Mouse (Mus musculus): ENCODE measurements around the gene Serp2. TPM values are rescaled to one million over a fixed set of nuclear protein-coding genes. Genes with fewer than 3 reads are reported as not detected.

Gene Serp2
- polyA plus RNA-seq, 1 experiment from 2014 or later, result 10.0 TPM

DNA sequence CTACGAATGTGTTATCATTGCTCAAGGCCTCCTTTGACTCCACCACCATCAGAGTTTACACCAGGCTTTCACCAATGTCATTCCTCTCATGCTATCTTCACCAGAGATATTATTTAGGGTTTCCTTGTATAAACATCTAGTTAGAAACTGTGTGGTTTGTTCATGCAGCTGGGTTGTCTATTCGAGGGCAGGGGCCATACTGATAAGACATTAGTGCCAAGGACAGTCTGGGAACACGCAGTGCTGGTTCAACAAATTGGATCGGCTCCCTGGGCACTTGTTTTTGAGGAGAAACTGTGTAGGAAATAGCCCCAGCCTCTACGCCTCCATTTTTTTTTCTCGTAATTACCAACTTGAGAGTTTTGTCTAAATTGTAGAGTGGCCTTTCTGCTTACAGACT, 35.4 kb upstream of the Serp2 start:
- Histone ChIP-seq H3K4me3 (replicated peaks) (no peak overlapping the region), H3K27me3 (replicated peaks) (no peaks in the 10 kb centered on the region), H3K4me1 (replicated peaks) (peaks cover 10% of the 10 kb centered on the region; the same call in 1 of the 2 replicates), H3K36me3 (no peaks in the 10 kb centered on the region), H3K4me2 (replicated peaks) (no peak overlapping the region), H3K9ac (no peak overlapping the region), H3K27ac (no peak overlapping the region), H3K9me3 (no peaks in the 10 kb centered on the region)
- WGBS, result 59% methylated on average over 6 of the region's 6 CpGs
- ATAC-seq, result no peak

DNA sequence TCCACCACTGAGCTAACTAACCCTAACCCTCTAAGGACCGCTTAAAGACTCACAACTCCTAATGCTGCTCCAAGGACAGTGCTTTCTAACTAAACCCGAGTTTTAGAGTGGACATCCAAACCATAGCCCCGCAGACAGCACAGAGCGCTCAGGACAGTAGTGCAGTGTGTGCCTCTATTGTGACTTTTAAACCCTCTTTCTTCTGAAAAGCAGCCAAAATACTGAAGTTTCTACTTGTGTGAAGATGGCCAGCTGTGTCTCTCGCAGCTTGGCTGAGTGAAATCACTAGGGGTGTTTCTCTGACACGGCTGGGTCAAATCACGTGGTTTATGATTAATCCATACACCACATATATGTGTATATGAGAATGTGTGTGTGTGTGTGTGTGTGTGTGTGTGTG, 33.4 kb upstream of the Serp2 start:
- Histone ChIP-seq H3K4me3 (replicated peaks) (no peak overlapping the region), H3K4me1 (replicated peaks) (peaks cover 6% of the 10 kb centered on the region; the same call in 1 of the 2 replicates), H3K4me2 (replicated peaks) (no peak overlapping the region), H3K27me3 (replicated peaks) (no peaks in the 10 kb centered on the region), H3K9me3 (no peaks in the 10 kb centered on the region), H3K27ac (peak overlapping the region; percentile 49), H3K9ac (no peak overlapping the region), H3K36me3 (no peaks in the 10 kb centered on the region)
- ATAC-seq, result peak; percentile 8; the same call in 1 of the 2 replicates
- 52% methylated on average over 7 of the region's 7 CpGs for WGBS

DNA sequence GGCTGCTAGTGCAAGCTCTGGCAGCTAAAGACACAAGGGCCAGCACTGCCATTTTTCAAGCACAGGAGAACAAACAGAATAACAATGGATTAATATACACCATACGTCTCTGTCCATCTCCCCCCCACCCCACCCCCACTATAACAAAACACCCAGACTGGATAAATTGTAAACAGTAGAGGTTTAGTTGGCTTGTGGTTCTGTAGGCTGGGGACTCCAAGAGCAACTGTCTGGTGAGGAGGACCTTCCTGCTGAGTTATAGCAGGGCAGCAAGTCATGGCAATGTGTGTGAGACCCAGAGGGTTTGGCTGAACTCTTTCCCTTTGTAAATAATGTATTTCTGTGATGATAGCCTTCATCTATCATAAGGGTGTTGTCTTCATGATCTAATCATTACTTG, 33.0 kb upstream of the Serp2 start:
- Histone ChIP-seq H3K27ac (peak overlapping the region; percentile 49), H3K9ac (no peak overlapping the region), H3K4me1 (replicated peaks) (peaks cover 2% of the 10 kb centered on the region; the same call in 1 of the 2 replicates), H3K27me3 (replicated peaks) (no peaks in the 10 kb centered on the region), H3K9me3 (no peaks in the 10 kb centered on the region), H3K4me3 (replicated peaks) (no peak overlapping the region), H3K36me3 (no peaks in the 10 kb centered on the region), H3K4me2 (replicated peaks) (no peak overlapping the region)
- WGBS, result 55% methylated on average over 1 of the region's 1 CpGs
- no peak for ATAC-seq

DNA sequence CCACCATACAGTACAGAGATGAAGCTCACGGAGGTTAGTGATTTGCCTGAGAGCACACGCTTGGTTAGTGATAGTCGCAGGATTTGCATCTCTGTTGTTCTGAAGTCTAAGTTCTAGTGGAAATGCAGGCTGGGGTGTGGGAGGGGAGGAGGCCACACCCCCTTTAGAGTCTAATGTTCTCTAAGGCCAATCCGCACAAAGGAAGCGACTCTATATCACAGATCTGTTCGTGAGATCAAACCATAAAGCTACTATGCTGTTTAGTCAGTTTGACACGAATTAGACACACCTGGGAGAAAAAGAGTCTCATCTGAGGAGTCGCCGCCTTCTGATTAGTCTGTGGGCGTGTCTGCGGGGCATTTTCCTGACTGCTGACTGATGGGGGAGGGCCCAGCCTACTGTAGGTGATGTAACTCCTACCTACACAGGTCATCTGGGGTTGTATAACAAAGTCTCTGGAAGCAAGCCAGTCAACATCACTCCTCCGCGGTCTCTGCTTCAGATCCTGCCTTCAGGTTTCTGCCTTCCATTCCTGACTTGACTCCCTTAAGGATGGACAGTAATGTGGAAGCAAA, 29.2 kb upstream of the Serp2 start:
- H3K9me3 ChIP-seq, result no peaks in the 10 kb centered on the region
- no peak overlapping the region for H3K27ac ChIP-seq
- WGBS, result 39% methylated on average over 13 of the region's 13 CpGs
- no peaks in the 10 kb centered on the region for H3K36me3 ChIP-seq
- H3K4me3 ChIP-seq (replicated peaks), result no peak overlapping the region
- H3K4me1 ChIP-seq (replicated peaks), result no peaks in the 10 kb centered on the region
- peak; percentile 87 for ATAC-seq
- H3K4me2 ChIP-seq (replicated peaks), result peak overlapping the region; percentile 28; the same call in 1 of the 2 replicates
- no peaks in the 10 kb centered on the region for H3K27me3 ChIP-seq (replicated peaks)
- no peak overlapping the region for H3K9ac ChIP-seq

DNA sequence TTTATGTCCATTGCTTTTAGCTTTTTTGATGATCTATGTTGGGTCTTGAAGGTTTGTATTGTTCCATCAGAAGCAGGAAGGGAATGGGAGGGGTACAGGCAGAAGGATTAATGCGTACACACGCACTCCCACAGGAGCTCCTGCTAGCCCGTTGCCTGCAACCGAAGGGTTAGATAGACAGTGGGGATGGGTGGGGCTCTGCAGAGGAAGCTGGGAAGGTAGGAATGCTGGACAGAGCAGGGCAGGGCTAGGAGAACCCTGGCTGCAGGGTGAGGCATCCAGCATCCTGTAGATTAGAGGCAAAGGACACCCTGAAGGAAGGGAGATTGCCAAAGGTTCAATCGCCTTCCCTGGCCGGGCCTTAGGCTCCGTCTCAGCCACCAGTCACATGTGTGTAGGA, 27.3 kb upstream of the Serp2 start:
- H3K4me3 ChIP-seq (replicated peaks), result no peak overlapping the region
- no peak for ATAC-seq

DNA sequence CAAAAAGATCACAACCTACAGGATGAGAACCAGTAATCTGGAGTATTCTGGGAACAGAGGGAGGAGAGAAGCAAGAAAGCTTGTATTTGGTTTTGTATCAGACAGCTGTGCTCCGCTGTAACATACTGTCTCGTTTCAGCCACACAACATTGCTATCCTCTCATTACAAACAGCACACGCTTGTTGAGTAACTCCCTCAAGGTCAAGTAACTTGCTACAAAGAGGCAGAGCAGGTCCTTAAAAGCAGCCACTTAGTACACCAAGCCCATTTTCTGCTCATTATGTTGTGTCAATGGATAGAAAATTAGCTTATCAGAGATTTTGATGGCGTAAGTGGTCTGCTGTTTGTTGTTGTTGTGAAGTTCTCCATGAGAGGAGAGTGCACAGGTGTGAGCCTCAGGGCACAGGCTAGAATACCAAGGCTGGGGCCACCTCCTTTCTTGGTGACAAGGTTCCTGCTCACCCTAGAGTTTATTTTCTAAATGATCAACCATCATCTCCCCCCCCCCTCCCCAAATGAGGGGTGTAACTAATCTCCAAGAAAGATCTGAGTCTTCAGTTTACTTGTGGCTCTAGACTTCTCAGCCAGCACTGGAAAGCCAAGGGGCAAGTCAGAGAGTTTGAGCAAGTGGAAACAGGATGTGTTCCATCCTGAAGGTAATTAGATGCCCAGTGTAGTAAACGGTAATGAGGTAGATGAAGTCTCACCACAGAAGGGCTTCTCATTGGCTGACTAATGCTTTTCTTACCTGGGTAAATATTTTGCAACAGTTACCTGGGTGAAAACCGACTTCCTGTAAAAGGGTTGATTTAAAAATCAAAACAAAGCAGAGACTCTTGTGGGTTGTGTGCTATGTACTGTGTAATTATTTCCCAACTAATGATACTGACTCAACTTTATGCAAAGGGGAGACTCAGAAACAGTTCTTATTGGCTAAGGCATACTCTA, 25.6 kb upstream of the Serp2 start:
- WGBS, result 76% methylated on average over 6 of the region's 6 CpGs
- no peaks in the 10 kb centered on the region for H3K27me3 ChIP-seq (replicated peaks)
- no peak for ATAC-seq
- no peak overlapping the region for H3K4me2 ChIP-seq (replicated peaks)
- H3K27ac ChIP-seq, result no peak overlapping the region
- H3K4me3 ChIP-seq (replicated peaks), result no peak overlapping the region
- H3K36me3 ChIP-seq, result no peaks in the 10 kb centered on the region
- no peaks in the 10 kb centered on the region for H3K4me1 ChIP-seq (replicated peaks)
- no peaks in the 10 kb centered on the region for H3K9me3 ChIP-seq
- no peak overlapping the region for H3K9ac ChIP-seq

More for the DNA sequence above, 27.3 kb upstream of the Serp2 start:
- Histone ChIP-seq H3K4me1 (replicated peaks) (no peaks in the 10 kb centered on the region), H3K9me3 (no peaks in the 10 kb centered on the region), H3K4me2 (replicated peaks) (no peak overlapping the region), H3K27me3 (replicated peaks) (no peaks in the 10 kb centered on the region), H3K36me3 (no peaks in the 10 kb centered on the region), H3K9ac (no peak overlapping the region), H3K27ac (no peak overlapping the region)
- 66% methylated on average over 7 of the region's 7 CpGs for WGBS

DNA sequence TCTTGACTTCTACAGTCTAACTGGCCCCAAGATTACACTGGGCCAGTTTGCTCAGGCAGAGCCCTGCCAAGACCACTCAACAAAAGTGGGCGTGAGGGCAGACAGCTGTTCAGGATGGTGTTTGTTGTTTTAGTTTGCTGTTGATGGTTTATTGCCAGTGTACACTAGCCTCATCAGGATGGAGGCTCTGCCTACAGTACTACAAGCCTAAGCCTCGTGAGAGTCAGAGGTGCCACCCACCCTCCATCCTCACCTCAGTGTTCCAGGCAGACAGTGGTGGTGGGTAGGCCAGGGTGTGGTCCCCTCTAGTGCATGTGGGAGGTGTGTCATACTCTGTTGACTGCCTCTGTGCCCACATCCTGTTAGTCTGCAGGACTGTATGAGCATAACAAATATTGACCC, 23.0 kb upstream of the Serp2 start:
- Histone ChIP-seq H3K4me1 (replicated peaks) (no peaks in the 10 kb centered on the region), H3K4me3 (replicated peaks) (no peak overlapping the region), H3K9ac (no peak overlapping the region), H3K27ac (no peak overlapping the region), H3K4me2 (replicated peaks) (no peak overlapping the region), H3K9me3 (no peaks in the 10 kb centered on the region), H3K36me3 (no peaks in the 10 kb centered on the region), H3K27me3 (replicated peaks) (no peaks in the 10 kb centered on the region)
- WGBS, result 69% methylated on average over 2 of the region's 2 CpGs
- ATAC-seq, result 0 out of 2 replicates have a peak, but pooled peaks have one; percentile 23

DNA sequence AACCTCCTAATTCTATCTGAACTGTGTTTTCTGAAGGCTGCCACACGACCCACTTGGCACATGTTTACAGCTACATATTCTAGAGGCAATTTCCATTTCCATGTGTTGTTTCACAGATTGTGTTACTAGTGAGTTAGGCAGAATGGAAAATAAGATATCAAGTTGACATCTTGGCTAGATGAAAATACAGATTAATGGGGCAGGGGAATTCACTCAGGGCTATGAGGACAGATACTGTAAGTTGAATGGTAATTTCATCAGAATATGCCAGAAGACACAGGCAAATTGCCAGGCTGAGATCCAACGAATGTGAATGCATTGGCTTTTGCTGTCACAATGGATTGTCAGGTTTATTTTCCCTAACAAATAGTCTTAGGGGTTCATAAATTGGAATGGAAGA, 21.2 kb upstream of the Serp2 start:
- H3K36me3 ChIP-seq, result no peaks in the 10 kb centered on the region
- H3K4me1 ChIP-seq (replicated peaks), result no peaks in the 10 kb centered on the region
- H3K9me3 ChIP-seq, result no peaks in the 10 kb centered on the region
- H3K27ac ChIP-seq, result no peak overlapping the region
- H3K4me2 ChIP-seq (replicated peaks), result no peak overlapping the region
- ATAC-seq, result no peak
- H3K9ac ChIP-seq, result no peak overlapping the region
- no peaks in the 10 kb centered on the region for H3K27me3 ChIP-seq (replicated peaks)
- no peak overlapping the region for H3K4me3 ChIP-seq (replicated peaks)
- WGBS, result 58% methylated on average over 2 of the region's 2 CpGs

DNA sequence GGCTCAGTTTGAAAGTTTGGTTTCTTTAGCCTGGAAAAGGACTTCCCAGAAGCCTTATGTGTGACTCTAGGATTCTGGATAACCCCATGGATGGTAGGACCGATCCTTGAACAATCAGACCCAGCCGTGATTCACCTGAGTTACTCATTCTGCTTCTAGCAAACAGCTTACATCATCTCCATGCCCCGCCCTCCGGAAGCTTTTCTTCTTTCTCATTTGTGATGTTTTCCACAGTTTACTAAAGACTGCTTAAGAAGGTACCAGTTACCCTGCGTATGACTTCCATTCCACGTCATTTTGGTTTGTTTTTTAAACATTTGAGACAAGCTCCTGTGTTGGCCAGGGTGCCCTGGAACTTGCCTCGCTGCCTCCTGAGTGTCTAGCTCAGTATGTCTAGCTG, 13.6 kb upstream of the Serp2 start:
- Histone ChIP-seq H3K4me1 (replicated peaks) (peaks cover 12% of the 10 kb centered on the region; the same call in 1 of the 2 replicates), H3K4me2 (replicated peaks) (no peak overlapping the region), H3K9me3 (no peaks in the 10 kb centered on the region), H3K27me3 (replicated peaks) (no peaks in the 10 kb centered on the region), H3K4me3 (replicated peaks) (no peak overlapping the region), H3K27ac (no peak overlapping the region), H3K36me3 (no peaks in the 10 kb centered on the region), H3K9ac (no peak overlapping the region)
- 72% methylated on average over 7 of the region's 7 CpGs for WGBS
- no peak for ATAC-seq

DNA sequence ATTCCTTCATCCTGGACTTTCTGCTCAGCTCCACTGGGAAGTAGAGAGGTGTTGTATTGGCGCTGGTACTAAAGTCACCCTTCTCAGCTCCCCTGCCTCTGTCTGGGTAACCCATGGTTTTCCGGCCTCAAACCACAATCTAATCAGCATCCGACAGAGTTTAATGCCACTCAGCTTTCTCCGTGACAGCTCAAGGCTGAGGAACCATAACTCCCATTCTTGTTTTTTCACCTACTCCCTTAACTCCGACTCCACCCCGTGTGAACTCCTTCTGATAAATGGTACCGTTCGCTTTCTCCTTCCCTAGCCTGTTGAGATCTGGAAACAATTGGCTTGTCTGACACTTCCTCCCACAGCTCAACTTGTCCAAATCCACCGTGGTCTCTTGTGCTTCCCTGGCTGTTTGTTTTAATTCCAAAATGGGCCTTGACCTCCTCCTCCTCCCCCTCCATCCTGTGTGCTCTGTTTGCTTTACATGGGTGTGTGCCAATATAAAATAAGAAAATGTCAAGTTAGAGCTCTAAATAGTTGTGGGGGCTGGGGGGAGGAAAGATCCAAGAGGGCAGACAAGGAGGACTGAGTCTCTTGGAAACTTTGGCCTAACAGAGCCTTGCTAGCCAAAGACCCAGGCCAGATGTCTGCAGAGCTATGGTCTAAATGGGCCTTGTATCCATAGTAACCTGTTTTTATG, 12.7 kb upstream of the Serp2 start:
- H3K27me3 ChIP-seq (replicated peaks), result no peaks in the 10 kb centered on the region
- H3K9me3 ChIP-seq, result no peaks in the 10 kb centered on the region
- H3K27ac ChIP-seq, result peak overlapping the region; percentile 44; the same call in 1 of the 2 replicates
- peak; percentile 79 for ATAC-seq
- peaks cover 12% of the 10 kb centered on the region; the same call in 1 of the 2 replicates for H3K4me1 ChIP-seq (replicated peaks)
- H3K4me3 ChIP-seq (replicated peaks), result no peak overlapping the region
- 21% methylated on average over 9 of the region's 9 CpGs for WGBS
- no peak overlapping the region for H3K9ac ChIP-seq
- H3K36me3 ChIP-seq, result no peaks in the 10 kb centered on the region
- H3K4me2 ChIP-seq (replicated peaks), result no peak overlapping the region

DNA sequence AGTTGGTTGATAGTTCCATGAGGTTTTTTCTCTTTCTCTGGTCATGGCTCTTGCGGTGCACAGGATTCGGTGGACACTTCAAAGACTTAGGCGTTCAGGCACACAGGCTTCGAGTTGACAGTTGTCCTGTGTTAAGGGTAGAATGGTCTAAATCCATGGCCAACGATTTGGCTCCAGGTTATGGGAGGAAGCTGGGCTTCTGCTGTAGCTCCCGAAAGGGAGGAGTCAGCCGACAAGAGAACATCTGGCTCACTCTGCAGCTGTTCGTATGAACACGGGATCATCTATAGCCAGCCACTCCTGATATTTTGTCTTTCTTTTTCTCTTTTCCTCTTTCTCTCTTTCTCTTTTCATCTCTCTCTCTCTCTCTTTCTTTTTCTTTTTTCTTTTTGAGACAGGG, 11.9 kb upstream of the Serp2 start:
- Histone ChIP-seq H3K27me3 (replicated peaks) (no peaks in the 10 kb centered on the region), H3K9ac (no peak overlapping the region), H3K4me2 (replicated peaks) (no peak overlapping the region), H3K36me3 (no peaks in the 10 kb centered on the region), H3K27ac (no peak overlapping the region), H3K4me1 (replicated peaks) (peaks cover 12% of the 10 kb centered on the region; the same call in 1 of the 2 replicates), H3K9me3 (no peaks in the 10 kb centered on the region), H3K4me3 (replicated peaks) (no peak overlapping the region)
- no peak for ATAC-seq
- WGBS, result 59% methylated on average over 9 of the region's 9 CpGs

DNA sequence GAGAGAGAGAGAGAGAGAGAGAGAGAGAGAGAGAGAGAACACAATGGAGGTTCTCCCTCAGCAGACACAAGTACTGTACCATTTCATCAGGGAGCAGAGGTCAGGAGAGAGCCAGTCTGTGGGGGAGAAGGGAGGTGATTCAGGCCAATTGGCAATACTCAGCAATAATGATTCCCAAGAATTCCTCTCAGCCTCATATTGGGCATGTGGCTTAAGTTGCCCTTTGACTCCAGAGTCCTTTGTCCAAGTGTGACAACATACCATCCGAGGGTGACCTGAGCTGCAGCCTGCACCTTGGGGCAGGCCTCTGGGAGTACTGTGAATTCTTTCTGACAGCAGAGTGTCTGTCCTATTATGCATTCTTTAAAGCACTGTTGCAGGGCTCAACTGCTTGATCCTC, 10.6 kb upstream of the Serp2 start:
- 64% methylated on average over 1 of the region's 1 CpGs for WGBS

More for the DNA sequence above, 10.6 kb upstream of the Serp2 start:
- Histone ChIP-seq H3K9me3 (no peaks in the 10 kb centered on the region), H3K27me3 (replicated peaks) (no peaks in the 10 kb centered on the region), H3K4me3 (replicated peaks) (no peak overlapping the region), H3K4me2 (replicated peaks) (no peak overlapping the region), H3K36me3 (no peaks in the 10 kb centered on the region), H3K27ac (no peak overlapping the region), H3K9ac (no peak overlapping the region), H3K4me1 (replicated peaks) (peaks cover 12% of the 10 kb centered on the region; the same call in 1 of the 2 replicates)
- ATAC-seq, result no peak
